Mouse (Mus musculus): ENCODE data around the gene Ttc28.

DNA sequence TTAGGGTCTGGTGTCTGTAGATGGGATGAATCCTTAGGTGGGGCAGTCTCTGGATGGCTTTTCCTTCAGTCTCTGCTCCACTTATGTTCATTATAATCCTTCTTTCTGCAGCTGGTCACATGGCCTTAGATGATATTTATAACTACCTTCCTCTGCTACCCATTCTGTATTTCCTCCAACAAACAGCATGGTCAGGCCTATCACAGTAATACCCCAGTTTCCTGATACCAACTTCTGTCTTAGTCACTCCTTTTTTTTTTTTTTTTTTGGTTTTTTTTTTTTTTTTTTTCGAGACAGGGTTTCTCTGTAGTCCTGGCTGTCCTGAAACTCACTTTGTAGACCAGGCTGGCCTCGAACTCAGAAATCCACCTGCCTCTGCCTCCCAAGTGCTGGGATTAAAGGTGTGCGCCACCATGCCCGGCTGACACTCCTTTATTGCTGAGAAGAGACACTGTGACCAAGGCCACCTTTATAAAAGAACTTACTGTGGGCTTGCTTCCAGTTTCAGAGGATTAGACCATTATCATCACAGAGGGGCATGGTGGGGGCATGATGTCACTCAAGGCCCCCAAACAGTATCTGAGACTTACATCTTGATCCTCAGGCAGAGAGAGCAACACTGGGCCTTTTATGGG lies 30.5 kb downstream of the Ttc28 start:
- TF ChIP-seq CTCF (IDR thresholded peaks at IDR 0.05) (no peak), EP300 (IDR thresholded peaks at IDR 0.05) (no peak)

Measured in lung, postnatal 0 days (tissue).